Mouse (Mus musculus) fibroblast of lung, adult 2 months (primary cell): ENCODE results near the gene Rad51d.
"Not testable (repeated sequence)": the region's sequence is repeated elsewhere in the genome, so short reads cannot be mapped to it uniquely, and the experiment has no call there.

ENCODE experiments used
- DNase-seq: peaks from one replicate; pipeline ENCODE4 v3.0.0-alpha.2; 2011; ENCODE audit warnings: low read depth

Gene Rad51d

GRCm38 (mm10) chr11:82890342-82890762 lies at the start of gene Rad51d:
Gene Rad51d (minus strand): TSS chr11:82890614.
- DNase-seq: peak; percentile 77

DNA sequence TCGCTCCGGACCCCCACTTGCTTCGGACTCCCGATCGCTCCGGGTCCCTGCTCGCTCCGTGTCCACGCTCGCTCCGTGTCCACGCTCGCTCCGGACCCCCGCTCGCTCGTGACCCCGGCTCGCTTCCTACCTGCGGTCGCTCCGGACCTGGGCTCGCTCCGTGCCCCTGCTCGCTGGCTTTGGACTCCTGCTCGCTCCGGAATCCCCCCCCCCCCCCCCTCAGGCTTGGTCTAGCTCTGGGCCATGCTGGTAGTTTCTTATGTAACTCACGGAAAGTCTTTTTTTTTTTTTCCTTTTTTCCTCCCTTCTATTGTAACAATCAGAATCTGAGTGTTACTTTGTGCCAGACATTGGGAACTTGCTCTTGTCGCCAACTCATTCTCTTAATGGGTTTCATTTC lies 42.8 kb upstream of the Rad51d start:
- no peak for DNase-seq

- DNase-seq: not testable (repeated sequence)
These were observed 41.4 kb upstream of the Rad51d start for GRCm38 (mm10) chr11:82931671-82932450.

GRCm38 (mm10) chr11:82931161-82931560 lies 40.7 kb upstream of the Rad51d start:
- not testable (repeated sequence) for DNase-seq

DNA sequence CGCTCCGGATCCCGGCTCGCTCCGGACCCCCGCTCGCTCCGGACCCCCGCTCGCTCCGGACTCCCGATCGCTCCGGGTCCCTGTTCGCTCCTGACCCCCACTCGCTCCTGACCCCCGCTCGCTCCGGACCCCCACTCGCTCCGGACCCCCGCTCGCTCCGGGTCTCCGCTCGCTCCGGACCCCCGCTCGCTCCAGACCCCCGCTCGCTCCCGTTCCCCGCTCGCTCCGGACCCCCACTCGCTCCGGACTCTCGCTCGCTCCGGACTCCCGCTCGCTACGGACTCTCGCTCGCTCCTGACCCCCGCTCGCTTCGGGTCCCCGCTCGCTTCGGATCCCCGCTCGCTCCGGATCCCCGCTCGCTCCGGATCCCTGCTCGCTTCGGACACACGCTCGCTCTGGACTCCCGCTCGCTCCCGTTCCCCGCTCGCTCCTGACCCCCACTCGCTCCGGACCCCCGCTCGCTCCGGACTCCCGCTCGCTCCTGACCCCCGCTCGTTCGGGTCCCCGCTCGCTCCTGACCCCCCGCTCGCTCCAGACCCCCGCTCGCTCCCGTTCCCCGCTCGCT lies 40.1 kb upstream of the Rad51d start:
- not testable (repeated sequence) for DNase-seq

- no peak for DNase-seq
These were observed 39.2 kb upstream of the Rad51d start for GRCm38 (mm10) chr11:82929633-82929950.

GRCm38 (mm10) chr11:82928897-82929632 lies 38.7 kb upstream of the Rad51d start:
- no peak for DNase-seq

DNA sequence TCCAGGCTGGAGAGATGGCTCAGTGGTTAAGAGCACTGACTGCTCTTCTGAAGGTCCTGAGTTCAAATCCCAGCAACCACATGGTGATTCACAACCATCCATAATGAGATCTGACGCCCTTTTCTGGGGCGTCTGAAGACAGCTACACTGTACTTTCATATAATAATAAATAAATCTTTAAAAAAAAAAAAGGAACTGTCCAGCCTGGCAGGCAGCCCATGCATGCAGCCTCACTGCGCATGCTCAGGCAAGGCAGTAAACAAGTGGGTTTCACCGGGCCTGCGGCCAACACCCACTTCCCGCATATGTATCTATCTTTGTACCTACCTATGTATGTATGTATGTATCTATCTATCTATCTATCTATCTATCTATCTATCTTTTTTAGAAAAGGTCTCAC lies 33.5 kb upstream of the Rad51d start:
- not testable (repeated sequence) for DNase-seq

DNA sequence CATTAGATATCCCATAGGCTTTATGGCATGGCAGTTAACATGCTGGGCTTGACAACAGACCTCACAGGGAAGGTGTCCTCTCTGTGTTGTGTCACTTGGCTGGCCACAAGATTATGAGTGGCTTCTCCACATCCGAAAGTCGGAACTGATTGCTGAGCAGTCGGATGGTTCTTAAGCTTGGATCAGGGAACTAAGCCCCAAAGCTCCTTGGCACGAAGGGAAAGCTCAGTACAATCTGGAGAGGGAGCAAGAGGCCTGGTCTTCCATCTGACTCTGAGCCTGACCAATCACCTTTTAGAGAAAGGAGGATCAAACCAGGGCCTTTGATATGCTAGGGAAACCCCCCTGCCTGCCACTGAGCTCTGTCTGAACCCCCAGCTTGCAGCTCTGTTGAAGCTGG lies 31.3 kb upstream of the Rad51d start:
- no peak for DNase-seq

GRCm38 (mm10) chr11:82920768-82921167 lies 30.4 kb upstream of the Rad51d start:
- no peak for DNase-seq

- DNase-seq: peak; percentile 25
These were observed 24.4 kb upstream of the Rad51d start for GRCm38 (mm10) chr11:82914711-82915352.

DNA sequence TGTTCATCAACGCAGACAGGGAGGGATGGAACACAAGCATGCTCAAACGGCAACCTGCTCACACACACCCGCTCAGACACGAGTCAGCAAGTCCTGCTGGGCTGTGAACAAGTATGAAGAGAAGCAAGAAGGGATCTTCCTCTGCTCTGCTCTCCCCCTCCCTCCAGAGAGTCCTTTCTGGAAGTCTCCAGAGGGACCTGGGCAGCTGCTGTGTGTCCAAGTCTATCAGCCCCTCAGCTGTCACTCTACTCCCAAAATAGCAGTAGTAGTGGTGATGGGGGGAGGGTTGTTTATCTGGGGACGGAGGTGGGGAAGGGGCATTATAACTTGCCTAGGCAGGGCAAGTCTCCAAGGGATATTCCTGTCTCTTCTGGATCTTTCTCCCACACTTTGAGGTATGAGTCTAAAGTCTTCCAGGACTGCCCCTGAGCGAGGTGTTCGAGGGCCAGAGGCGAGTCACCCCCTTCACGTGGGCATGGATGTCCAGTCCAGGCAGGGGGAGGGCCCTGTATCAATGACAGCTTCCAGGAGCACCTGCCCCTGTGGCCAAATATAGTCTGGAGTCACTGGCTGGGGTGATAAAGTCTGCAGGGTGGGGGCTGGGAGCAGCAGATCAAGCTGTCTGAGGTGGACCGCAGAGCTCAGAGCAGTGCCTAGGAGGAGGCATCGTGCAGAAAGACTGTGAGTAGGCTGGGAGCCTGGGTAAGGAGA lies 20.4 kb upstream of the Rad51d start:
- DNase-seq: no peak

- DNase-seq: no peak
These were observed 19.8 kb upstream of the Rad51d start, which contains the start of gene Unc45b for GRCm38 (mm10) chr11:82910250-82910649. Gene Unc45b (plus strand): TSS chr11:82910550.

GRCm38 (mm10) chr11:82908608-82908989 lies 18.2 kb upstream of the Rad51d start:
- no peak for DNase-seq

DNA sequence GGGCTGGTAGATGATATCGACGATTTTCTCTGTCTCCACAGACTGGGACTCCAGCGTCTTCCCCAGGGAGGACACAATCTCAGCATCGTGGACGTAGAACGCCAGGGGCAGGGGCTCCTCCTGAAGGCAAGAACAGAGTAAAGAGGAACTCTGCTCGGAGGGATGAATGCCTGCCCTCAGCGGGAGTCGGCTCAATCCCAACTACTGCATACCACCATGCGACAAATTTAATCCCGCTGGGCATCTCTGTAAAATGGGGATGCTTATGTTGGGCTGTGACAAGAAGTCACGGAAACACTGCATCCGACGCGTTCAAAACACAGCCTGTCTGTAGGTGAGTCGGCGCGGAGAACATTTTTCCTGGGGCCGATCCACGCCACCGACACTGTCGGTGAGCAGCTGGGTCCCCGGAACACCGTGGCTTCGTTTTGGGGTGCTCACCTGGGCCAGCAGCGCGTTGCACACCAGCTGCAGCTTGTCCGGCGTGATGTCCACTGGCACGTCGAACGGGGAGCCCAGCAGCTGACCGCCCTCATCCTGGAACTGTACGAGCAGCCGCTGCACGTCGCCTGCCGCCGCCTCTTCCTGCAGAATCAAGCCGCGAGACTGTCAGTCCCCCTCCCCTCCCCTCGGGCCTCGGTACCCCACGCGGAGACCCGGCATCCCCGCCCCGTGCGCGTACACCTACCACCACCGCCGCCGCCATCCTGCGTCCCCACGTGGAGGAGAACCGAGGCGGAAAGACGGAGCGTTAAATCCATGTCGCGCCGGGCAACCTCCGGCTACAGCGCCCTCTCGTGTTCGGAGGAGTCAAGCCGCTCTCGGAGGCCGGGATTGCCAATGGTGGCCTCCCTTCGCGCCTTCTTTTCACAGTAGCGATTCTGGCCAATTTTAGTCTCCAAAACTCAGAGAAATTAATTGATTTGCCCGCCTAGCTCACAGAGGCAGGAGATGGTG lies 17.5 kb upstream of the Rad51d start, which contains the start of gene Nle1:
Nle1 (minus strand) TSS at position 761 of the 957 bp plus-strand sequence.
- DNase-seq: peak; percentile 46

- no peak for DNase-seq
These were observed 15.4 kb upstream of the Rad51d start for GRCm38 (mm10) chr11:82905816-82906215.

DNA sequence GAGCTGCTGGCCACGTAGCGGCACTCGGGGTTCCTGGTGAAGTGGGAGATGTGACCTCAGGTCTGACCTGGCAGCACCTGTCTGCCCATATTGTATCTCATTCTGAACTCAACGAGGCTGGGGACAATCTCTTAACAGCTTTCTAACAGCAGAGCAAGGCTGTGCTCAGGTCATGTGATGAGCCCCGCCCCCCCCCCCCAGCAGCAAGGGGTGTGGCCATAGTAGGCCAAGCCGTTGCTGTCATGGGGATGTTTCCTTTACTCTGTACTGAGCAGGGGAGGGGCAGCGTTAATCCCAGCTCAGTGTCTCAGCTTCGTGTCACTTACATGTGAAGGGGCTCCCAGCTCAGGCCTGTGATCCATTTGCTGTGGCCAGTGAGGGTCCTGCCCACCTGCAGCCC lies 14.5 kb upstream of the Rad51d start:
- DNase-seq: no peak

- DNase-seq: no peak
These were observed 11.3 kb upstream of the Rad51d start for GRCm38 (mm10) chr11:82901606-82902310.

DNA sequence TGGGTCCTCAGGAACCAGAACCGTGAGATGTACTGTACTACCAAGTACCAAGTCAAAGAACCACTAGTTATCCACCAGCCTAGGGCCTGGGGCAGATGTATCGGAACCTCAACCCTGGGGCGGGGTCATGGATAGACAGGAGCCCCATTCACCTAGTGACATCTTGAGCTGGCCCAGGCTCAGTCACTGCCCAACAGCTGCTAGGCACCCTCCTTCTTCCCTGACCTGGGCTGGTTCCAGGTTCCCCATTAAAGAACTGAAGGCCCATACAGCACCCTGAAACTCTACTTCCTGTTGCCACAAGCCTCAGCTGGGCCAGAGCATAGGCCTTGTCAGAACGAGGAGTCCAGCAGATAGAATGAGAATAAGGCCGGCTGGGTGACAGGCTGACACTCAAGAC lies 9.3 kb upstream of the Rad51d start:
- DNase-seq: no peak

GRCm38 (mm10) chr11:82897478-82897877 lies 7.1 kb upstream of the Rad51d start:
- no peak for DNase-seq
